Mouse (Mus musculus) heart, adult 8-10 months (tissue): ENCODE data around the gene Pdcd2l. TPM values are rescaled to one million over a fixed set of nuclear protein-coding genes. Genes with fewer than 3 reads are reported as not detected.

Experiments used
- DNase-seq: peaks from one replicate; pipeline ENCODE4 v3.0.0; 2022; ENCODE audit warnings: low spot score
- total RNA-seq, 4 experiments: library from RNA; stranded (reverse); gene quantifications; 2 replicates each; pipeline ENCODE4 v1.2.4; 2022

The Pdcd2l gene
- 10 to 100 TPM; 19.2 to 21.2 (median 20.1) TPM for total RNA-seq

- peak; percentile 89 for DNase-seq
These were observed at the start of gene Pdcd2l for GRCm38 (mm10) chr7:34196132-34197128. Pdcd2l (minus strand) TSS chr7:34196661.

- no peak for DNase-seq
These were observed 45.7 kb upstream of the Pdcd2l start for GRCm38 (mm10) chr7:34242176-34242575.

- no peak for DNase-seq
These were observed 41.6 kb upstream of the Pdcd2l start for GRCm38 (mm10) chr7:34238086-34238485.

GRCm38 (mm10) chr7:34235602-34236001, 39.1 kb upstream of the Pdcd2l start:
- no peak for DNase-seq

GRCm38 (mm10) chr7:34234610-34235561, 38.4 kb upstream of the Pdcd2l start:
- no peak for DNase-seq

- peak; percentile 98 for DNase-seq
These were observed 37.6 kb upstream of the Pdcd2l start for GRCm38 (mm10) chr7:34233909-34234609.

GRCm38 (mm10) chr7:34232785-34233725, 36.6 kb upstream of the Pdcd2l start:
- no peak for DNase-seq

- DNase-seq: peak; percentile 68
These were observed 33.7 kb upstream of the Pdcd2l start, which contains the start of gene Gpi1 for GRCm38 (mm10) chr7:34230116-34230515. Gpi1 (minus strand) TSS chr7:34230336.

GRCm38 (mm10) chr7:34229691-34230111, 33.2 kb upstream of the Pdcd2l start:
- DNase-seq: peak; percentile 46

- DNase-seq: no peak
These were observed 32.7 kb upstream of the Pdcd2l start for GRCm38 (mm10) chr7:34229153-34229552.

- no peak for DNase-seq
These were observed 32.2 kb upstream of the Pdcd2l start for GRCm38 (mm10) chr7:34228641-34229040.

- no peak for DNase-seq
These were observed 30.4 kb upstream of the Pdcd2l start for GRCm38 (mm10) chr7:34226846-34227245.

- DNase-seq: no peak
These were observed 29.6 kb upstream of the Pdcd2l start for GRCm38 (mm10) chr7:34226086-34226485.

GRCm38 (mm10) chr7:34224308-34224707, 27.8 kb upstream of the Pdcd2l start:
- no peak for DNase-seq

GRCm38 (mm10) chr7:34222340-34222739, 25.9 kb upstream of the Pdcd2l start:
- no peak for DNase-seq

- no peak for DNase-seq
These were observed 25.3 kb upstream of the Pdcd2l start for GRCm38 (mm10) chr7:34221594-34222250.

- DNase-seq: no peak
These were observed 22.0 kb upstream of the Pdcd2l start for GRCm38 (mm10) chr7:34218496-34218895.

GRCm38 (mm10) chr7:34216474-34216873, 20.0 kb upstream of the Pdcd2l start:
- no peak for DNase-seq

- no peak for DNase-seq
These were observed 19.0 kb upstream of the Pdcd2l start for GRCm38 (mm10) chr7:34215481-34215880.

GRCm38 (mm10) chr7:34214644-34215043, 18.2 kb upstream of the Pdcd2l start:
- no peak for DNase-seq
